Mouse (Mus musculus): ENCODE measurements at regions not wholly inside any gene's neighbourhood (a gene's known extent, or its start where the extent isn't known, plus 50 kb on each side); places are given as distances from the start of the nearest gene placed in this dataset.

DNA sequence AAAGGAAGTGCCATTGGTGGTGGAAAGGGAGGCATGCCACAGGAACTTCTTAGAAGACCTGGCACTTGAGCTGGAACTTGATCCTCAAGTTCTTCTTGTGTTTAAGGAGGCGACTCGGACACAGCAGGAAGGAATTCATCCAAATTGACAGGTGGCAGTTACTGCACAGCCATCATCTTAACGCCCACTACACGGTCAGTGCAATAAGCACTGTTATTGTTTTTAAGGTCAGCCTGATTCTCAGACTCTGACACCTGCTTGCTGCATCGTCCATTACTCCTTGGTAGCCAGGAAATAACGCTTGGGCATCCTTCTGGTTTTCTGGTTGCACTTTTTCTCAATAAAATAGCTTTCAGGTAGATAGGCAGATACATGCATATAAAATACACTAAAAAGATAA lies 118.6 kb upstream of the Cdyl start:
- no peaks in the 10 kb centered on the region for H3K27me3 ChIP-seq (replicated peaks; ENCODE audit: control insufficient read depth, insufficient read depth, low read length)
- H3K4me1 ChIP-seq (ENCODE audit: control insufficient read depth, insufficient read depth, low read length), result no peaks in the 10 kb centered on the region
- no peak overlapping the region for H3K27ac ChIP-seq (ENCODE audit: insufficient read depth, low read depth, low read length)
- TF ChIP-seq POLR2A (IDR thresholded peaks at IDR 0.05; ENCODE audit: low read depth, low read length) (no peak), CTCF (conservative IDR thresholded peaks at IDR 0.05; ENCODE audit: insufficient read depth, insufficient read length, low read depth, low read length) (no peak)
- no peak overlapping the region for H3K4me3 ChIP-seq (ENCODE audit: insufficient read depth, low read depth, low read length)
- 54% methylated on average over 6 of the region's 6 CpGs for WGBS
- DNase-seq, result no peak
- H3K36me3 ChIP-seq (ENCODE audit: control insufficient read depth, insufficient read depth, low read length), result no peaks in the 10 kb centered on the region

DNA sequence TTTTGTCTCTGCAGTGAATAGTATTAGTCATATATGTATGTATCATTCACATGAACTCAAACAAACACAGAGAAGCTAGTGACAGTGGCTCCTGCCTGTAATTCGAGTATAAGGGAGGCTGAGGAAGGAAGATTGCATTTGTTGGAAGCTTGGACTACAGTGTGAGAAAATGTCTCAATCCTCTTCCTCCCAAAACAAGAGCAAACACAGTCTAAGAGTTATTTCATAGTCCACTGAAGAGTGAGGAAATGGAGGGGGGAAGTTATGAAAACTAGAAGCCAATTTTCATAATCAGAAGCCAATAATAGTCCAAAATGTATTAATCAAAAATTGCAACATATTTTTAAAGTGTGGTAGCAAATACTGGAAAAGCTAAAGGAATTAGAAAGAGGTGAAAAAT lies 95.6 kb upstream of the Cdyl start:
- no peak overlapping the region for H3K27ac ChIP-seq (ENCODE audit: insufficient read depth, low read depth, low read length)
- whole genome bisulfite sequencing, result 37% methylated on average over 1 of the region's 1 CpGs
- no peaks in the 10 kb centered on the region for H3K27me3 ChIP-seq (replicated peaks; ENCODE audit: control insufficient read depth, insufficient read depth, low read length)
- no peak overlapping the region for H3K4me3 ChIP-seq (ENCODE audit: insufficient read depth, low read depth, low read length)
- TF ChIP-seq POLR2A (IDR thresholded peaks at IDR 0.05; ENCODE audit: low read depth, low read length), result no peak
- no peak for TF ChIP-seq CTCF (conservative IDR thresholded peaks at IDR 0.05; ENCODE audit: insufficient read depth, insufficient read length, low read depth, low read length)
- no peaks in the 10 kb centered on the region for H3K4me1 ChIP-seq (ENCODE audit: control insufficient read depth, insufficient read depth, low read length)
- no peak for DNase-seq
- H3K36me3 ChIP-seq (ENCODE audit: control insufficient read depth, insufficient read depth, low read length), result no peaks in the 10 kb centered on the region

DNA sequence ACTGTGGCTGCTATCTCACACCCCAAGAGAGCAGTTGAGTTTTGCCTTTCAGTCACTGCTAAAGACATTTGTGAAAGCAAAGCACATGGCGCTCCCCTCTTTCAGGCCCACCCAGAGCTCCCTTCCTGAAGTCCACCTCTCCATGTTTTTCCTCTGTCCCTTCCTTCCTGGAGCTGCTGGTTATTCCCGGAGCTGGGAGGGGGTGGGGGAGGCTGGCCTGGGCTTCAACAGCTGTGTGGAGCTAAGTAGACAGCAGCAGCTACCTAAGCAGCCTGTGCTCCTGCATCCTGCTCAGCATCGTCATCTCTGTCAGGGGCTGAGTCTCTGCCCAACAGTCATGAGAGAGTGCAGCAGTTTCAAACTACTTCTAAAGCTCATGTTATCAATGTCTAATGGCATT lies 78.0 kb upstream of the Cdyl start:
- Histone ChIP-seq H3K4me3 (ENCODE audit: insufficient read depth, low read depth, low read length) (no peak overlapping the region), H3K27me3 (replicated peaks; ENCODE audit: control insufficient read depth, insufficient read depth, low read length) (no peaks in the 10 kb centered on the region; the same call in 1 of the 2 replicates), H3K27ac (ENCODE audit: insufficient read depth, low read depth, low read length) (no peak overlapping the region), H3K36me3 (ENCODE audit: control insufficient read depth, insufficient read depth, low read length) (no peaks in the 10 kb centered on the region), H3K4me1 (ENCODE audit: control insufficient read depth, insufficient read depth, low read length) (no peaks in the 10 kb centered on the region)
- WGBS, result 37% methylated on average over 3 of the region's 3 CpGs
- TF ChIP-seq CTCF (conservative IDR thresholded peaks at IDR 0.05; ENCODE audit: insufficient read depth, insufficient read length, low read depth, low read length) (no peak), POLR2A (IDR thresholded peaks at IDR 0.05; ENCODE audit: low read depth, low read length) (no peak)
- DNase-seq, result no peak

DNA sequence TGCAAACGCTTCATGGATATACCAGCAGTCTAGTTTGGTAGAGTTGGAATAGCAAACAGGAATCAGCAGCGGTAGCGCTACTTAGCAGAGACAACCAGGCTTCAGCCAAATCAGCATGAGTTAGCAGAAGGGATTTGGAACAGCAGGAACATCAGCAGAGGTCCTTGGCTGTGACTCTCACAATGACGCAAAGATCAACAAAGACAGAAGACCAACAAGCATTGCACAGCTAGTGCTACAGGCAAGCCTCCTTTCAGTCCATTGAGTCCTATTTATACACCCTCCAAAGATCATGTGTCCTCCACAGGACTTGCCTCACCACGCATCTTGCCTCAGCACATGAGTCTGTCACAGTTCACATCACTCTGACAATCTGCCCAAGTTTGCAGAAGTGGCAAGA lies 61.6 kb upstream of the Cdyl start:
- Histone ChIP-seq H3K36me3 (ENCODE audit: control insufficient read depth, insufficient read depth, low read length) (no peaks in the 10 kb centered on the region), H3K27me3 (replicated peaks; ENCODE audit: control insufficient read depth, insufficient read depth, low read length) (no peaks in the 10 kb centered on the region), H3K4me1 (ENCODE audit: control insufficient read depth, insufficient read depth, low read length) (no peaks in the 10 kb centered on the region), H3K27ac (ENCODE audit: insufficient read depth, low read depth, low read length) (no peak overlapping the region), H3K4me3 (ENCODE audit: insufficient read depth, low read depth, low read length) (no peak overlapping the region)
- WGBS, result 89% methylated on average over 5 of the region's 5 CpGs
- no peak for TF ChIP-seq CTCF (conservative IDR thresholded peaks at IDR 0.05; ENCODE audit: insufficient read depth, insufficient read length, low read depth, low read length)
- no peak for TF ChIP-seq POLR2A (IDR thresholded peaks at IDR 0.05; ENCODE audit: low read depth, low read length)
- DNase-seq, result no peak

DNA sequence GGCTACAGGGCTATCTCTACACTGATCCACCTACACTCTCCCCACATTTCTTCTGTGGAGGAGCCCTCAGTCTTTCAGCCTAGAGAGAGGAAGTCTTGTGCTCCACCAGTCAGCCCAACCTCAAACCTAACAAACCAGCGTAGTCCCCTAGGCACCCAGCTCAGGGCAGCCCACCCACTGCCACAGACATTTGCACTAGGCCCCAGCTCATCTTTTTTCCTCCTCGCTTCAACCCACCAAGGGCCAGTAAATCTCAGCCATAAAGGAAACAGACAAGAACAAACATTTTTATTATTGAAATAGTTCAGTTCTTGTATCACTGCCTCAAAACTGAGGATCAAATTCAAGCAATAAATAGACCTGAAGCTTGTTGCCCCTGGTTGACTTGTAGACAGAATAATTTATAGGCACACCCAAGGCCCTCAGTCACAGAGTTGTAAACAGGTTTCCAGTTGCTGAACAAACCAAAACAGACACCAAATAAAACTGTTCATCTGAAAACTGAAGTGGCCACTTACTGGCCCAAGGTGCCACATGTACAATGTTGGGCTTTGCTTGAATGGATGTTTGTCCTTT lies 58.0 kb upstream of the Cdyl start:
- 37% methylated on average over 2 of the region's 2 CpGs for WGBS
- no peak overlapping the region for H3K4me3 ChIP-seq (ENCODE audit: insufficient read depth, low read depth, low read length)
- DNase-seq, result no peak

DNA sequence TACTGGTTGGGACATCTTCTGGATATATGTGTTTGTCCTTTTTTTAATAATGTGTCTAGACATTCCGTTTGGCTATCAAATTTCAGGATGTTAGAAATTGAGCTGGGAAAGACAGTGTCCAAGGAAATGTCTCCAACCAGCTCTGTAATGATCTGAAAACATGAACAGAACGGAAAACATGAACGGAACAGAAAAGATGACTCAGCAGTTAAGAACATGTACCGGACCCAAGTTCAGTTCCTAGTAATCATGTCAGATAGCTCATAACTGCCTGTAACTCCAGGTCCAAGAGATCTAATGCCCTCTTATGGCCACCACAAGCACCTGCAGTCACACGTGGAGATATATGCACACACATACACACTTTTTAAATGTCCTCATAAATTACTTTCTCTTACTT lies 56.6 kb upstream of the Cdyl start:
- no peaks in the 10 kb centered on the region for H3K4me1 ChIP-seq (ENCODE audit: control insufficient read depth, insufficient read depth, low read length)
- H3K4me3 ChIP-seq (ENCODE audit: insufficient read depth, low read depth, low read length), result no peak overlapping the region
- 91% methylated on average over 5 of the region's 5 CpGs for WGBS
- H3K27me3 ChIP-seq (replicated peaks; ENCODE audit: control insufficient read depth, insufficient read depth, low read length), result no peaks in the 10 kb centered on the region
- TF ChIP-seq POLR2A (IDR thresholded peaks at IDR 0.05; ENCODE audit: low read depth, low read length), result no peak
- no peak for TF ChIP-seq CTCF (conservative IDR thresholded peaks at IDR 0.05; ENCODE audit: insufficient read depth, insufficient read length, low read depth, low read length)
- no peaks in the 10 kb centered on the region for H3K36me3 ChIP-seq (ENCODE audit: control insufficient read depth, insufficient read depth, low read length)
- no peak overlapping the region for H3K27ac ChIP-seq (ENCODE audit: insufficient read depth, low read depth, low read length)
- no peak for DNase-seq

More for the DNA sequence above, 58.0 kb upstream of the Cdyl start:
- no peak for TF ChIP-seq CTCF (conservative IDR thresholded peaks at IDR 0.05; ENCODE audit: insufficient read depth, insufficient read length, low read depth, low read length)
- no peak for TF ChIP-seq POLR2A (IDR thresholded peaks at IDR 0.05; ENCODE audit: low read depth, low read length)
- Histone ChIP-seq H3K27me3 (replicated peaks; ENCODE audit: control insufficient read depth, insufficient read depth, low read length) (no peaks in the 10 kb centered on the region), H3K27ac (ENCODE audit: insufficient read depth, low read depth, low read length) (no peak overlapping the region), H3K4me1 (ENCODE audit: control insufficient read depth, insufficient read depth, low read length) (no peaks in the 10 kb centered on the region), H3K36me3 (ENCODE audit: control insufficient read depth, insufficient read depth, low read length) (no peaks in the 10 kb centered on the region)

DNA sequence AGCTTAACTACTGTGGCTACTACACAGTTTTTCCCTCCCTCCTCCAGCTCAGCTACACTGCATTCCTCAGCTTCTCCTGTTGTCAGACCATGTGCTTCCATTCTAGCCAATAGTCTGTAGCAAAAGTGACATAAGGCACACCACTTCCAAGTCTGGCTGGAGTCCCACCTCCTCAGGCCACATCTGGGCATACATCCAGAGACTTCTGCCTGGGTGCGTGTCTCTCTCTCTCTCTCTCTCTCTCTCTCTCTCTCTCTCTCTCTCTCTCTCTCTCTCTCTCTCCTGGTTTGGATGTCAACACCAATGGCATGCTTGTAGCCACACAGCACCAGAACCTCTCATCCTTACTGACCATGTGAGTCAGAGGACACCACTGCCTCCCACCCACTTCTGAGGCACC lies 55.6 kb upstream of the Cdyl start:
- no peak overlapping the region for H3K4me3 ChIP-seq (ENCODE audit: insufficient read depth, low read depth, low read length)
- no peak overlapping the region for H3K27ac ChIP-seq (ENCODE audit: insufficient read depth, low read depth, low read length)
- H3K36me3 ChIP-seq (ENCODE audit: control insufficient read depth, insufficient read depth, low read length), result no peaks in the 10 kb centered on the region
- TF ChIP-seq POLR2A (IDR thresholded peaks at IDR 0.05; ENCODE audit: low read depth, low read length) (no peak), CTCF (conservative IDR thresholded peaks at IDR 0.05; ENCODE audit: insufficient read depth, insufficient read length, low read depth, low read length) (no peak)
- H3K4me1 ChIP-seq (ENCODE audit: control insufficient read depth, insufficient read depth, low read length), result no peaks in the 10 kb centered on the region
- H3K27me3 ChIP-seq (replicated peaks; ENCODE audit: control insufficient read depth, insufficient read depth, low read length), result no peaks in the 10 kb centered on the region
- no peak for DNase-seq
- 43% methylated on average over 1 of the region's 1 CpGs for WGBS
